Mouse (Mus musculus): ENCODE measurements around the gene Cdkl3.
"Not testable (repeated sequence)": the region's sequence is repeated elsewhere in the genome, so short reads cannot be mapped to it uniquely, and the experiment has no call there.

Cdkl3 gene

GRCm38 (mm10) chr11:52077939-52078338, 73.9 kb downstream of the Cdkl3 start:
- DNase-seq (ENCODE audit: low spot score): no peak

- DNase-seq (ENCODE audit: low spot score): no peak
Measured at GRCm38 (mm10) chr11:52079978-52080377, 76.0 kb downstream of the Cdkl3 start.

GRCm38 (mm10) chr11:52080656-52081055, 76.6 kb downstream of the Cdkl3 start:
- DNase-seq (ENCODE audit: low spot score): no peak

DNA sequence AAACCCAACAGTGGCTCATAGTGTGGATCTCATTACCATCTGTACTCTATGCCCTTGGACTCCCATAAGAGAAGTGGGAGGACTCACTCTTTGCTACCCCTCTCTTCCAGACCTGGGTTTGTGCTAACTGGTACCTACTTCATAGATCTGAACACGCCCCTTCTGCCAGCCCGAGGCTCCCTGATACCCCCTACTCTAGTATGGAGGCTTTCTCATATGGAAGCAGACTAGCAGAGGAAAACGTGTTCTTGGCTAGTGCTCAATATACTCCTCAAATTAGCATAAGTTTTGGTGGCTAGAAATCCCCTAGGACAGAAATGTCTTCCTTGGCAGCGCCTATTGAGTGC, 81.8 kb downstream of the Cdkl3 start:
- DNase-seq (ENCODE audit: low spot score): no peak

- peak; percentile 74 for DNase-seq (ENCODE audit: low spot score)
Measured at GRCm38 (mm10) chr11:52086204-52086864, 82.3 kb downstream of the Cdkl3 start.

DNA sequence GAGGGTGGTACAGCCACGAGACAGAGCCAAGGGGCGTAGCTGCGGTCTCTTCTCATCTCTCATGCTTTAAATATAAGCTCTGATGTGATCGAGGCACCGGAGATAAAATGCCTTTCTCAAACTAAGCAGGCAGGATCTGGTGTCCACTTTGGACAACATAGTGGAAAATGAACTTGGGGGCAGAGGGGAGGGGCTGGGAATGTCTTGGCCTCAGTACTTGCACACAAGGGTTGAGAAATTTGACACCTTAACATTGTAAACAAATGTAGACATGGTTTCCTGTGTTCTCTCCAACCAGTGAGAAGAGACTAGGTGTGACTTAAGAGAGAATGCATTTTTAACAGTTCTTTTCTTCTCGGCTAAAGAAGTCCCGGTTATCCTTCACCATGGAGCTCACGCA, 85.3 kb downstream of the Cdkl3 start:
- no peak for DNase-seq (ENCODE audit: low spot score)

DNA sequence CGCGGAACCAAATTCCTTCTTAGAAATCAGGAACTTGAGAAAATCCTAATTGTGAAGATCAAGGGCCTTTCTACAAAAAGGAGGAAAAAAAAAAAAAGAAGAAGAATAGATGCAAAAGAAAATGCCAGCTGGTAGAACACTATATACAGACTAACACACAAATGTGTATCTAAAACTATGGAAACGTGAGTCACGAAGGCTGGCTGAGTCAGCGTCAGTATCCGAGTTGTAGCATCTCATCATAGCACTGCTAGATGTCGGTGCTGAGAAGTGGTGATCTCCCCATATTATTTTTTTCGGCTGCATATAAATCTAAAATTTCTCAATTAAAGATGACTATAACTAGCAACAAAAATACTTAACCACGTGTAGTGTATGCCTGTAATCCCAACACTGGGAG, 87.2 kb downstream of the Cdkl3 start:
- DNase-seq (ENCODE audit: low spot score): no peak

DNA sequence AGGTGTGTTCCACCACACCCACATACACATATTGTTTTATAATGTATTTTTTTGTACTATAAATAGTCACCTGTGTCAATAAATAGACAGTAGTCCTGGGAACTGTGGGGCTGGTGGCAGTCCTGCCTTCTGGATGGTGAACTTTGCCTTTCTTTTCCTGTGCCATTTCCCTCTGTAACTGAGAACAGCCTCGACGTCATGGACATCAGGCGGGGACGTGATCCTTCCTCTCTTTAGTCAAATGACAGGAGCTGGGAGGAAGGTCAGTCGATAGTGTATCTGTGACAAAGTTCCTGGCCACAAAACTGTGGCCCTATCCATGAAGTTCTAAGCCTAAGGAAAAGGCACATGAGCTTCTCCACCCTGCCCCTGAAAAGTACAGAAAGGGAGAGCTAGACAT, 90.5 kb downstream of the Cdkl3 start:
- DNase-seq (ENCODE audit: low spot score): no peak

GRCm38 (mm10) chr11:52097016-52097415, 93.0 kb downstream of the Cdkl3 start:
- no peak for DNase-seq (ENCODE audit: low spot score)

- DNase-seq (ENCODE audit: low spot score): no peak
Measured at GRCm38 (mm10) chr11:52097596-52097995, 93.6 kb downstream of the Cdkl3 start.

GRCm38 (mm10) chr11:52098398-52098946, 94.5 kb downstream of the Cdkl3 start, which contains the start of gene Ppp2ca:
TSS of gene Ppp2ca (plus strand) at chr11:52098681.
- DNase-seq (ENCODE audit: low spot score): peak; percentile 99

- peak; percentile 56 for DNase-seq (ENCODE audit: low spot score)
Measured at GRCm38 (mm10) chr11:52099031-52099761, 95.2 kb downstream of the Cdkl3 start.

DNA sequence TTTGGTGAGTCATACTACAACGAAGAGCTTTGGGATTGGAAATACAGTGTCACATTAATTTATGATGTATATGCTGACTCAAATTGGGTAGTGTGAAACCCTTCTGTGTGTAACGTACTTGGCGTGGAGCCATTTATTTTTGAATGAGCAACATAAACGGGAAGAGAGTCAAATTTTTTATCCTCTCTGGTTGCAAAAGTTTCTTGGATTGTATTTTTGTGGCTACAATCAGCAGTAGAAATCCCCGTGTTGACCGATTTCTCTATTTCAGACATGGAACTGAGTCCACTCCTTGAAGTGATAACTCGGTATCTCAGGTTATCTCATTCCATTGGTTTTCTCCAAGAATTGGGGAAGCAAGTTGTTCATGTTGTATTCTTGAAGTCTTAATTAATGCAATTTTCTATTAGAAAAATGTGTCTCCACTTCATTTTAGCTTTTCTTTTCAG, 95.8 kb downstream of the Cdkl3 start:
- no peak for DNase-seq (ENCODE audit: low spot score)

GRCm38 (mm10) chr11:52102977-52103376, 99.0 kb downstream of the Cdkl3 start:
- DNase-seq (ENCODE audit: low spot score): no peak

DNA sequence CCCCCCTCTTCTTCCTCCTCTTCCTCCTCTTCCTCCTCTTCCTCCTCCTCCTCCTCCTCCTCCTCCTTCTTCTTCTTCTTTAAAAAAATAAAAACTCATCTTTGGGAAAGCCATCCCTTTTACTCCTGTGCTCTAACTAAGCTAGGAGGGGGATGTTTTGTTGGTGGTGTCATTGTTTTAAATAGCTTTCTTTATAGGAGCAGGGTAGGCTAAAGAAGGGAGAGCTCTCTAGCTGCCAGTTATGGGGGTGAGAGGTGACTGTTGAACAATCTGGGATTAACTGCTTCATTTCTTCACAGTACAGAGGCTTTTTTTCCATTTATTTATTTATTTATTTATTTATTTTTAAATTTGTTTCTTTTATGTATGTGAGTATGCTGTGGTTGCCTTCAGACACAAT, 101.5 kb downstream of the Cdkl3 start:
- no peak for DNase-seq (ENCODE audit: low spot score)

DNA sequence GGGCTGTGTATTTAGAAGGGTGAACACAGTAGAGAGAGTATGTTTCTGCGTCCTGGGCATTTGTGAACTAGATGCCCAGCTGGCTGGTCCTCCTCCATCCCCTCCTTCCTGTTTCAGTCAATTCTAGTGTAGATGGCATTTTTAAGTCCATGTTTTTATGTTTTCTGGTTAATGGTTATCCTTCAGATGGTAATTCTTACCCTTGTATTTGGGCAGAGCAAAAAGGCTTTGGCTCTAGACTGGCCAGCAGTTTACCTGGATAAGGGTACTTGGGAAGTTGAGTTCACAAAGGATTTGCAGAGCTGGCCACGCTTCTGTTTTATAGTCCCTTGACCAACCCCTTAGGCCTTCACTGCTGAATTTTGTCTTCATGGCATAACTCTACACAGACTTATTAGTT, 102.0 kb downstream of the Cdkl3 start:
- DNase-seq (ENCODE audit: low spot score): no peak

DNA sequence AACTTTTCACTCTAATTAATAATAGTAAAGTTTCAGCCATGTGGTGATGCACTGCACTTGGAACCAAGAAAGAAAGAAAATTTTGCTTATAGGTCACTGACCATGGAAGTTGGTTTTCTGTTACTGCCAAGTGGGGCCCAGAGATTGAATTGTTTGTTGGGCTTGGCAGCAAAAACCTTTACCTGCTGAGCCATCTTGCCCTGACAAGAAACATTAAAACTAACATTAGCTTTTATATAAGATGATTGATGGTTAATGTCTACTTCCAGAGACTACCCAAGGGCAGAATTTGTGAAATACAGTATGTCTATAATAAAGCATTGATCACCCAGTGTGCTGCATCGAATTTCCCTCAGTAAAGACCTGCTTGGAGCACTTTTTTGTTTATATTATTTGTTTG, 102.4 kb downstream of the Cdkl3 start:
- no peak for DNase-seq (ENCODE audit: low spot score)

GRCm38 (mm10) chr11:52108796-52109195, 104.8 kb downstream of the Cdkl3 start:
- DNase-seq (ENCODE audit: low spot score): no peak

GRCm38 (mm10) chr11:52109421-52109820, 105.4 kb downstream of the Cdkl3 start:
- DNase-seq (ENCODE audit: low spot score): no peak

DNA sequence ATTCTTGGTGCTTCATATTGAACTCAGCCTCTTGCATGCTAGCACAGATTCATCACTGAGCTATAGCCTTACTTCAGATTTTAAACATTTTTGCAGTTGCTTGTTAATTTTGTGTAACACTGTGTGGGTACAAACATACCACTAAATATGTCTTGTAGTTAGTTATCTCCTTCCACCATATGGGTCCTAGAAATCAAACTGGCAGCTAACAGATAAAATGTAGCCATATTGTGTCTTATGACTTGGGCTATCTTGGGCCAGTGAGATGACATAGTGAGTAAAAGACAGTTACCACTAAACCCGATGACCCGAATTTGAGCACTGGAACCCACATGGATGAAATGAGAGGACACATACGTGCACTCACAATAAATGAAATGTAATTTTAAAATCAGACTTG, 111.5 kb downstream of the Cdkl3 start:
- DNase-seq (ENCODE audit: low spot score): no peak

- not testable (repeated sequence) for DNase-seq (ENCODE audit: low spot score)
Measured at GRCm38 (mm10) chr11:52116117-52116516, 112.1 kb downstream of the Cdkl3 start.

DNA sequence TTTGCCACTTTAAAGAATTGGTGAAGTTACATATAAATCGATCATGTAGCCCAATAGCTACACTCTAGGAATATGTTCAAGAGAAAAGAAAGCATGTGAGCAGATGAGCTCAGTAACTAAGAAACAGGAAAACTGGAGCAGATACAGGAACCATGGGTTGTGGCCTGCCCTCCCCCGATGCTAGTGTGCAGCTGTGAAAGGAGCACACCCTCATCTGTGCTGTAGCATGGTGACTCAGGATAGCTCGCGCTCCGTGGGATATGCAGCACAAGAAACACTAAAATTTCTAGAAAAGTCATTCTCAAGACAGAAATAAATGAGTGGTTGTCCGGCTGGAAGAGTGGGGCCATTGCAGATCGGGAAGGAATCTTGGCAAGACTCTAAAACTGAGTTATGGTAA, 113.1 kb downstream of the Cdkl3 start:
- no peak for DNase-seq (ENCODE audit: low spot score)

DNA sequence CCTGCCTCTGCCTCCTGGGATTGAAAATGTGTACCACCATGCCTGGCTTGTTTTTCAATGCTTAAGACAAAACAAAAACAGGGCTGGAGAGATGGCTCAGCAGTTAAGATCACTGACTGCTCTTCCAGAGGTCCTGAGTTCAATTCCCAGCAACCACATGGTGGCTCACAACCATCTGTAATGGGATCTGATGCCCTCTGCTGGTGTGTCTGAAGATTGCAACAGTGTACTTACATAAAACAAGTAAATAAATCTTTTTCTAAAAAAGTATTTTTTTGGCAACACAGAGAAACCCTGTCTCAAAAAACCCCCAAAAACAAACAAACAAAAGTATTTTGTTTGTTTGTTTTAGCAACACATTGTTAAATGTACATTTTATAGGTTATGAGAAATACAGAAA, 116.4 kb downstream of the Cdkl3 start:
- not testable (repeated sequence) for DNase-seq (ENCODE audit: low spot score)
